ENCODE assay signal across 8 mouse cellular contexts in the genomic region with DNA sequence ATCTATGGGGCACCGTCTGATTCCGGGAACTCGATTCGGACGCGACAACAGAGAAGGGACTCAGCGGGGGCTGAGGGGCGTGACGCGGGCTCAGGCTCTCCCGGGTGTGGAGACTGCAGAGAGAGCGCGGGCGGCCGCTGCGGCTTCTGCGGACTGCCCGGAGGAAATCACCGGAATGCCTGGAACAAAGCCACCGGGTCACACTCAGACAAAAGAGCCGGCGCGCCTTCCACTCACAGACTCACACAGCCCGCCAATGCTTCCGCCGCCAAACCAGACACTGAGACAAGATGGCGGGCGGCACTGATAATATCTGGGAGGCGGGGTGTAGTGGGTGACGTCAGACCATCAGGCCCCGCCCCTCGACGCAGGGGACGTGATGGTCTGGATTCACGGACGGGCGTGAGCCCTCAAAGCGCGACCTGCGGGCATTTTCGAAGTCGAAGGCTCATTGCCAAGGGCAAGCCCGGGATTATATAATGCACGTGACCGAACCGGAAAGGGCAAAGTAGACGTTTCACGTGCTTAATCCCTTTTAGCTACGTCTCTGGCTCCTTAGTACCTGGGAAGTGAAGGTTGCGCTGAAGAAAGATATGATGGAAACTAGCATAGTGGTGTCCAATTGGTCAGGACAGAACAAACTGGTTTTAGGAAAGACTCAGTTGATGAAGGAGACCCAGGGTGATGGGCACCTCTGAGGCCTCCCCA. TPM values are rescaled to one million over a fixed set of nuclear protein-coding genes. Genes with fewer than 3 reads are reported as not detected.
DNase-seq lines count a peak whose midpoint lies in the region; ATAC-seq and TF ChIP-seq lines count a peak whose summit lies in the region.

A gene (minus strand): TSS at position 281 of the 708 bp plus-strand sequence.

- 2% methylated on average over 50 of the region's 50 CpGs for WGBS in forebrain, embryonic 14.5 days
- WGBS in neural tube, embryonic 15.5 days: 2% methylated on average over 50 of the region's 50 CpGs

- peak within 1 kb of the TSS; percentile 91 for H3K4me2 ChIP-seq in forebrain, embryonic 14.5 days (ENCODE audit: low read length)
- H3K4me2 ChIP-seq in neural tube, embryonic 15.5 days: peak within 1 kb of the TSS; percentile 82

- DNase-seq in forebrain, embryonic 14.5 days (ENCODE audit: low spot score): peak; percentile 94
- peak; percentile 92 to 94 for DNase-seq in heart, postnatal 14 days
- peak; percentile 95 for DNase-seq in layer of hippocampus, adult 11-12 months (ENCODE audit: low spot score)
- peak; percentile 93 to 94 for DNase-seq in lung, adult 18-20 months
- peak; percentile 92 for DNase-seq in testis, postnatal 14 days (ENCODE audit: low spot score)

- peaks cover 1% of the 10 kb centered on the region for H3K4me1 ChIP-seq in ES-Bruce4 (ENCODE audit: control insufficient read depth, insufficient read depth, low read length)
- H3K4me1 ChIP-seq in forebrain, embryonic 14.5 days (ENCODE audit: control insufficient read depth, insufficient read depth, low read length): peaks cover 23% of the 10 kb centered on the region
- peaks cover 35% of the 10 kb centered on the region for H3K4me1 ChIP-seq in neural tube, embryonic 15.5 days

- peak within 1 kb of the TSS; percentile 94 for H3K9ac ChIP-seq in ES-Bruce4 (ENCODE audit: low read depth, poor library complexity, severe bottlenecking)
- H3K9ac ChIP-seq in forebrain, embryonic 14.5 days (ENCODE audit: low read length): peak within 1 kb of the TSS; percentile 99
- H3K9ac ChIP-seq in neural tube, embryonic 15.5 days (replicated peaks): peak within 1 kb of the TSS; percentile 90

- intact Hi-C loops in heart, postnatal 14 days (cut with DNase I): loop anchor here (2.0 to 5.0 kb wide), 2 partner anchors 30 to 33 kb away; no protein-coding TSS in a partner anchor

- H3K36me3 ChIP-seq in ES-Bruce4 (ENCODE audit: control insufficient read depth, insufficient read depth, low read length, poor library complexity, severe bottlenecking): peaks cover 24% of the 10 kb centered on the region
- H3K36me3 ChIP-seq in forebrain, embryonic 14.5 days (ENCODE audit: control insufficient read depth, insufficient read depth, low read length): peaks cover 15% of the 10 kb centered on the region
- peaks cover 12% of the 10 kb centered on the region for H3K36me3 ChIP-seq in neural tube, embryonic 15.5 days

- TF ChIP-seq EP300 in ES-Bruce4 (IDR thresholded peaks at IDR 0.05; ENCODE audit: insufficient read depth, low read depth, low read length): peak; percentile 26; the same call in 1 of the 2 replicates

- peak within 1 kb of the TSS; percentile 92 for H3K4me3 ChIP-seq in ES-Bruce4 (ENCODE audit: low read depth, low read length)
- peak within 1 kb of the TSS; percentile 97 for H3K4me3 ChIP-seq in forebrain, embryonic 14.5 days (ENCODE audit: low read depth, low read length)
- peak within 1 kb of the TSS; percentile 90 for H3K4me3 ChIP-seq in neural tube, embryonic 15.5 days (replicated peaks)

- ATAC-seq in cerebellum, adult (ENCODE audit: insufficient number of reproducible peaks, low FRiP score, low TSS enrichment): peak; percentile 95
- peak; percentile 97 for ATAC-seq in forebrain, embryonic 14.5 days
- ATAC-seq in neural tube, embryonic 15.5 days (ENCODE audit: low FRiP score): peak; percentile 97

- TF ChIP-seq CTCF in ES-Bruce4 (IDR thresholded peaks at IDR 0.05; ENCODE audit: low read depth, low read length): no peak

- H3K27me3 ChIP-seq in ES-Bruce4 (ENCODE audit: control insufficient read depth, insufficient read depth, low read length, poor library complexity, severe bottlenecking): no peaks in the 10 kb centered on the region
- H3K27me3 ChIP-seq in forebrain, embryonic 14.5 days (replicated peaks; ENCODE audit: control insufficient read depth, insufficient read depth, low read length): no peaks in the 10 kb centered on the region
- H3K27me3 ChIP-seq in neural tube, embryonic 15.5 days (replicated peaks): no peaks in the 10 kb centered on the region

- H3K27ac ChIP-seq in ES-Bruce4 (ENCODE audit: insufficient read depth, low read length): peak within 1 kb of the TSS; percentile 23; the same call in 1 of the 2 replicates
- peak within 1 kb of the TSS; percentile 97 for H3K27ac ChIP-seq in forebrain, embryonic 14.5 days (ENCODE audit: low read depth, low read length)
- peak within 1 kb of the TSS; percentile 92 for H3K27ac ChIP-seq in neural tube, embryonic 15.5 days (replicated peaks)

- H3K9me3 ChIP-seq in ES-Bruce4 (replicated peaks; ENCODE audit: control insufficient read depth, insufficient read depth, low read length, poor library complexity, severe bottlenecking): no peaks in the 10 kb centered on the region
- H3K9me3 ChIP-seq in forebrain, embryonic 14.5 days (replicated peaks; ENCODE audit: control insufficient read depth, low read length): no peaks in the 10 kb centered on the region
- no peaks in the 10 kb centered on the region for H3K9me3 ChIP-seq in neural tube, embryonic 15.5 days (replicated peaks)

- peak; percentile 94 for TF ChIP-seq POLR2A in ES-Bruce4 (IDR thresholded peaks at IDR 0.05; ENCODE audit: insufficient read depth, low read length)

RNA-seq across cellular contexts. Expression of the gene that starts here (rescaled TPM):
- 188 and 195 TPM in 2 replicates for polyA plus RNA-seq in ES-Bruce4 (2011; ENCODE audit: insufficient read depth, insufficient read length, low read depth, missing spikeins)
- polyA plus RNA-seq in forebrain, embryonic 14.5 days (2014; fragmentation: Nextera tagmentation; extraction: Ambion mirVana): 498 and 501 TPM in 2 replicates
- 10 to 100 TPM; 25.3 to 27.7 TPM for total RNA-seq in heart, postnatal 14 days (2021)
- 415 and 444 TPM in 2 replicates for polyA plus RNA-seq in neural tube, embryonic 15.5 days (2015; fragmentation: Nextera tagmentation; extraction: Ambion mirVana)

Comparison
In these comparisons a context has a peak if more than half of its experiments do, and no peak if none do; other contexts are left out.
1. Peak in every context shown above with its lines: DNase-seq, ATAC-seq, H3K4me3 ChIP-seq and H3K27ac ChIP-seq.
2. H3K27ac ChIP-seq: peak in every context shown above with its lines; median percentile 97 in forebrain, embryonic 14.5 days; 92 in neural tube, embryonic 15.5 days; 23 in ES-Bruce4.